Comparison of ENCODE assay signal across 21 mouse cellular contexts in genomic region chr2:93088006-93088405, GRCm38 (mm10). TPM values are rescaled to one million over a fixed set of nuclear protein-coding genes. Genes with fewer than 3 reads are reported as not detected.
A peak's percentile ranks its signal among the peaks of the same experiment; 100 is the strongest.
DNase-seq lines count a peak whose midpoint lies in the region; ATAC-seq and TF ChIP-seq lines count a peak whose summit lies in the region.
"Had no signal": no experiment of that assay in that cellular context is flagged by ENCODE, and none has a peak within 500 bp of the region (broad histone marks: within the 10 kb centered on the region; RNA-seq: fewer than 3 reads in every experiment).

No protein-coding gene starts in this region.

- WGBS in kidney, postnatal 0 days, result 36% methylated on average over 7 of the region's 7 CpGs

- no peak overlapping the region for H3K27ac ChIP-seq in kidney, postnatal 0 days
- H3K27ac ChIP-seq: embryonic facial prominence, embryonic 12.5 days; embryonic facial prominence, embryonic 15.5 days; forebrain, embryonic 10.5 days; forebrain, embryonic 12.5 days had no signal

- H3K36me3 ChIP-seq in kidney, postnatal 0 days (ENCODE audit: insufficient read depth, low read length), result no peaks in the 10 kb centered on the region
- H3K36me3 ChIP-seq: embryonic facial prominence, embryonic 12.5 days; embryonic facial prominence, embryonic 15.5 days; forebrain, embryonic 10.5 days; forebrain, embryonic 12.5 days had no signal

- no peak overlapping the region for H3K4me3 ChIP-seq in kidney, postnatal 0 days (replicated peaks; ENCODE audit: low read depth, low read length)
- H3K4me3 ChIP-seq: embryonic facial prominence, embryonic 12.5 days; embryonic facial prominence, embryonic 15.5 days; erythroblast, embryonic 14.5 days; forebrain, embryonic 10.5 days; forebrain, embryonic 12.5 days had no signal

- ATAC-seq in kidney, postnatal 0 days (replicated peaks; ENCODE audit: low FRiP score, low read depth), result no peak
- ATAC-seq: forebrain, embryonic 14.5 days; forebrain, embryonic 16.5 days had no signal

- no peaks in the 10 kb centered on the region for H3K27me3 ChIP-seq in kidney, postnatal 0 days (ENCODE audit: insufficient read depth, low read length)
- H3K27me3 ChIP-seq: embryonic facial prominence, embryonic 15.5 days; forebrain, embryonic 12.5 days had no signal

- TF ChIP-seq CTCF in kidney, postnatal 0 days (IDR thresholded peaks at IDR 0.05; ENCODE audit: low read depth), result no peak

- no peak overlapping the region for H3K4me2 ChIP-seq in kidney, postnatal 0 days (ENCODE audit: low read length)
- H3K4me2 ChIP-seq: embryonic facial prominence, embryonic 12.5 days; embryonic facial prominence, embryonic 15.5 days; forebrain, embryonic 12.5 days had no signal

- no peaks in the 10 kb centered on the region; the same call in 1 of the 2 replicates for H3K4me1 ChIP-seq in kidney, postnatal 0 days (replicated peaks; ENCODE audit: insufficient read depth, low read length)

- peak; percentile 79 for DNase-seq in kidney, postnatal 0 days (ENCODE audit: low spot score)
- no peak for DNase-seq in kidney, adult 11 months
- peak; percentile 18 for DNase-seq in forelimb bud, embryonic 11.5 days (ENCODE audit: low read depth, low spot score)
- DNase-seq in ovary, postnatal 36 days (ENCODE audit: low spot score), result no peak
- DNase-seq in embryo, embryonic 10.5 days (ENCODE audit: low spot score), result no peak
- DNase-seq: adrenal gland, adult 2 months; adrenal gland, postnatal 10 days; adrenal gland, postnatal 25 days; cerebellum, adult 11 months; cerebellum, adult 18-20 months; cerebellum, adult 8-10 months; cerebellum, adult 9-11 months; cerebellum, postnatal 14 days; cerebellum, postnatal 36 days had no signal

- no peak overlapping the region for H3K9ac ChIP-seq in kidney, postnatal 0 days (ENCODE audit: low read depth, low read length)
- H3K9ac ChIP-seq: embryonic facial prominence, embryonic 12.5 days; embryonic facial prominence, embryonic 15.5 days; forebrain, embryonic 12.5 days had no signal

- H3K9me3 ChIP-seq in kidney, postnatal 0 days (replicated peaks; ENCODE audit: low read length), result no peaks in the 10 kb centered on the region
- H3K9me3 ChIP-seq: embryonic facial prominence, embryonic 12.5 days; embryonic facial prominence, embryonic 15.5 days; forebrain, embryonic 10.5 days; forebrain, embryonic 12.5 days had no signal

RNA-seq across cellular contexts. Expression of gene Prdm11, which starts 42.0 kb away (rescaled TPM):
- 3.7 and 4.9 TPM in 2 replicates for polyA plus RNA-seq in kidney, postnatal 0 days (2015; fragmentation: Nextera tagmentation; extraction: Ambion mirVana)

Comparison
In these comparisons a context has a peak if more than half of its experiments do, and no peak if none do; other contexts are left out.
1. DNase-seq: peak in kidney, postnatal 0 days (single experiment) and forelimb bud, embryonic 11.5 days (single experiment); none in kidney, adult 11 months (single experiment), ovary, postnatal 36 days (single experiment) and embryo, embryonic 10.5 days (single experiment).